Mouse (Mus musculus) c-Kit-positive CD71-positive TER-119-positive erythroid progenitor cells, embryonic 14.5 days (primary cell): ENCODE measurements around the gene Catsperg1.
"Not testable (repeated sequence)": the region's sequence is repeated elsewhere in the genome, so short reads cannot be mapped to it uniquely, and the experiment has no call there.

Source experiments
- DNase-seq: peaks from one replicate; pipeline ENCODE4 v3.0.0-alpha.2; 2013; ENCODE audit warnings: low spot score

Catsperg1 gene

DNA sequence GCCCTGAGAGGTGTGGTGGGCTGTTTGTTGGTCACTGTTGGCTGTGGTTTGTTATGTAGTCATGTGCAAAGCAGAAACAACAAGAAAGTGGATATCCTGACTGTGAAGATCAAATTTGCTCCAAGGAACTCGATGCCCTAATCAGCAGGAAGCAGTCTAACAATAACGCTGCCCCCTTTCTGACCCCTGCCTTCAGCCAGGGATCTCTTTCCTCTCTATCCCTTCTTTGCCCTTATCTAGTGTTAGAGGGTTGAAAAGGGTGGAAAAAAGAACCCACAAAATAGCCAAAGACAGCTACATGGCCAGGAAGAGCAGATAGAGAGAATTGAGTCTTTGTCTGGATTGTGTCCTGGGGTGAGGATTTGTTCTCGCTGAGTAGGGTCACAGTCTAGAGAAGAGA, 16.7 kb upstream of the Catsperg1 start:
- DNase-seq = no peak

- DNase-seq = no peak
Observed at GRCm38 (mm10) chr7:29228202-29228601, 14.4 kb upstream of the Catsperg1 start.

- no peak for DNase-seq
Observed at GRCm38 (mm10) chr7:29225520-29225919, 11.7 kb upstream of the Catsperg1 start.

DNA sequence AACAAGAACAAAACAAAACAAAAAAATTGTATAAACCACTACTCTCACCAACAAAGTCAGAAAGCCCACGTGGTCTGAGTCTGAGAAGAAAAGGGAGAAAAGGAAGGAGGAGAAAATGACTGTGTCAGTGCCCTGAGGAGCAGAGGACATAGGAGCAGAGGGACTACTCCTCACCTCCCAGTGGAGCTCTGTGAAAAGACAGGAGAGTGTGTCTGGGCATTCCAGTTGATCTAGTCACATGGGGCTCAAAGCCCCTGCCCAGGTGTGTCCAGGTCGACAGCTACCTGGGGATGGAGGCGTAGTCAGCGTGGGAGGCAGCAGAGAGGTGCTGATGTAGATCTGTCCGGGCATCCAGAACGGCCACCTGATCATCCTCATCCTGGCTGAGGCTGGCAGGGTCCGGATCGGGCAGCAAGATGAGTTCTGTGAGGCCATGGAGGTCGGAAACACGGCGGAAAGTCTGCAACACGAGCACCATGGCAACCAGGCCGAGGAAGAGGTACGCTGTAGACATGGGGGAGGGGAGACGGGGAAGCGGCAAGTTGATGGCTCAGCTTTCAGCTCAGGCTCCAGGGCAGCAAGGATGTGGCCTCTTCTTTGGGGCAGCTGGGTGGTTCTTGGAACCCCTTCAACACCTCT, 11.0 kb upstream of the Catsperg1 start:
- DNase-seq = no peak

DNA sequence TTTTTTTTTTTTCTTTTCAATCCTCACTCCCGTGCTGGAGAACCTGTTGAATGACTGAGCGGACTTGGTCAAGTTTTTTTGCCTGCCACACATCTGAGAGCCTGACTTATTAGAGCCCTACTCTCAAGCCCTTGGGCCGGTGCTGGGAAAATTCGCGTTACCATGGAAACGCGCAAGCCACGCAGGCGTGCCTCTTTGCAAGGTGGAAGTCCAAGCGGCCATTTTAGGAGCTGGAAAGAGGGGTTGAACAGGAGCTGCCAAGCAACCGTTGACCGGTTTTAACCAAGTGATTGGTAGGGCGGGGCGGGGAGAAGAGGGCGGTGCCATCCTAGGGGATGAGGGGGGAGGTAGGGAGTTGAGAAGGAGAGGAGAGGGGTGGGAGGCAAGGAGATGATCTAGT, 1.0 kb upstream of the Catsperg1 start:
- no peak for DNase-seq

- no peak for DNase-seq
Observed at GRCm38 (mm10) chr7:29214236-29214635, 401 bp upstream of the Catsperg1 start.

DNA sequence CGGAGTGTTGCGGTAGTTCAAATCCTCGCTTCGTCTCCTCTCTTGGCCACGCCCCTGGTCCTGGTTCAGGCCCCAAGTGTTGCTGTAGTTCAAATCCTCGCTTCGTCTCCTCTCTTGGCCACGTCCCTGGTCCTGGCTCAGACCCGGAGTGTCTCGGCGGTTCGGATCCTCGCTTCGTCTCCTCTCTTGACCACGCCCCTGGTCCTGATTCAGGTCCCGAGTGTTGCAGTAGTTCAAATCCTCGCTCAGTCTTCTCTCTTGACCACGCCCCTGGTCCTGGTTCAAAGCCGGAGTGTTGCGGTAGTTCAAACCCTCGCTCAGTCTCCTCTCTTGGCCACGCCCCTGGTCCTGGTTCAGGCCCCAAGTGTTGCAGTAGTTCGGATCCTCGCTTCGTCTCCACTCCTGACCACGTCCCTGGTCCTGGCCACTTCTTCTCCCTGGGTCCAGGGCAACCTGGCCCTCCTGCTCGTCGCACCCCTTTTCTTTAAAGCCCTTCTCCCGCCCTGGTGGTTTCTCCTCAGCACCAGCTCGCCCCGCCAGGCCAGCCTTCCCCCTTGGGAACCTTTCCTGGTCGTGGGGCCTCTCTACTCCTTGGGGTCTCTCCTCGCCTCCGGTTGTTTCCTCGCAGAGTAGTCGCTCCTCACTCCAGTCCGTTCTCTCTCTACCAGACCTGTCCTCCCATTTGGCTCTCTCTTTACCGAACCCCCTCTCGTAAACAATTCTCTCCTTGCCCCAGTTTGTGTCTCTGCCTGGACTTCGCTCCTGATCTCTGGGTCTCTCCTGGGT, 867 bp downstream of the Catsperg1 start:
- DNase-seq = not testable (repeated sequence)

DNA sequence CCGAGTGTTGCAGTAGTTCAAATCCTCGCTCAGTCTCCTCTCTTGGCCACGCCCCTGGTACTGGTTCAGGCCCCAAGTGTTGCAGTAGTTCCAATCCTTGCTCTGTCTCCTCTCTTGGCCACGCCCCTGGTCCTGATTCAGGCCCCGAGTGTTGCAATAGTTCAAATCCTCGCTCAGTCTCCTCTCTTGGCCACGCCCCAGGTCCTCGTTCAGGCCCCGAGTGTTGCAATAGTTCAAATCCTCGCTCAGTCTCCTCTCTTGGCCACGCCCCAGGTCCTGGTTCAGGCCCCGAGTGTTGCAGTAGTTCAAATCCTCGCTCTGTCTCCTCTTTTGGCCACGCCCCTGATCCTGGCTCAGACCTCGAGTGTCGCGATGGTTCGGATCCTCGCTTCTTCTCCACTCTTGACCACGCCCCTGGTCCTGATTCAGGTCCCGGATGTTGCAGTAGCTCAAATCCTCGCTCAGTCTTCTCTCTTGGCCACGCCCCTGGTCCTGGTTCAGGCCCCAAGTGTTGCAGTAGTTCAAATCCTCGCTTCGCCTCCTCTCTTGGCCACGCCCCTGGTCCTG, 1.6 kb downstream of the Catsperg1 start:
- DNase-seq = peak; percentile 27

GRCm38 (mm10) chr7:29211415-29212198, 2.2 kb downstream of the Catsperg1 start:
- DNase-seq = peak; percentile 81

GRCm38 (mm10) chr7:29211013-29211412, 2.8 kb downstream of the Catsperg1 start:
- peak; percentile 40 for DNase-seq

GRCm38 (mm10) chr7:29202577-29202976, 11.3 kb downstream of the Catsperg1 start:
- DNase-seq = no peak

- not testable (repeated sequence) for DNase-seq
Observed at GRCm38 (mm10) chr7:29194230-29194629, 19.6 kb downstream of the Catsperg1 start.

GRCm38 (mm10) chr7:29181323-29181722, 32.5 kb downstream of the Catsperg1 start:
- not testable (repeated sequence) for DNase-seq

- no peak for DNase-seq
Observed at GRCm38 (mm10) chr7:29180854-29181236, 33.0 kb downstream of the Catsperg1 start.

- peak; percentile 95 for DNase-seq
Observed at GRCm38 (mm10) chr7:29180077-29180853, 33.6 kb downstream of the Catsperg1 start, which contains the start of gene Psmd8. Psmd8 (minus strand) TSS chr7:29180701.

GRCm38 (mm10) chr7:29179323-29179722, 34.5 kb downstream of the Catsperg1 start:
- DNase-seq = peak; percentile 34

DNA sequence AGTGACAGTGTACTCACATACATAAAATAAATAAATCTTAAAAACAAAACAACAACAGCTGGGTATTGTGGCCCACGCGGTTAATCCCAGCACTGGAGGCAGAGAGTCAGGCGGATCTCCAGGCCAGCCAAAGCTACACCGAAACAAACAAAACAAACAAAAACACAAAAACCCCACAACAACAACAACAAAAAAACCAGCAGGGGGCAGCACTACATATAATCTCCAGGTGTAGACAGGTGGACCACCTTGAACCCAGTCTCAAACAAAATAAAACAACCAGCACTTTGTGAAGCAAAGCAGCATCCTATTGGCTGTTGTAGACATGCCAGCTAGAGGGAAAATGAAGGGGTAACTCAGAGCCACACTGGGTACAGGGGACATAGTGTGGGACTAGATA, 35.7 kb downstream of the Catsperg1 start:
- peak; percentile 26 for DNase-seq

DNA sequence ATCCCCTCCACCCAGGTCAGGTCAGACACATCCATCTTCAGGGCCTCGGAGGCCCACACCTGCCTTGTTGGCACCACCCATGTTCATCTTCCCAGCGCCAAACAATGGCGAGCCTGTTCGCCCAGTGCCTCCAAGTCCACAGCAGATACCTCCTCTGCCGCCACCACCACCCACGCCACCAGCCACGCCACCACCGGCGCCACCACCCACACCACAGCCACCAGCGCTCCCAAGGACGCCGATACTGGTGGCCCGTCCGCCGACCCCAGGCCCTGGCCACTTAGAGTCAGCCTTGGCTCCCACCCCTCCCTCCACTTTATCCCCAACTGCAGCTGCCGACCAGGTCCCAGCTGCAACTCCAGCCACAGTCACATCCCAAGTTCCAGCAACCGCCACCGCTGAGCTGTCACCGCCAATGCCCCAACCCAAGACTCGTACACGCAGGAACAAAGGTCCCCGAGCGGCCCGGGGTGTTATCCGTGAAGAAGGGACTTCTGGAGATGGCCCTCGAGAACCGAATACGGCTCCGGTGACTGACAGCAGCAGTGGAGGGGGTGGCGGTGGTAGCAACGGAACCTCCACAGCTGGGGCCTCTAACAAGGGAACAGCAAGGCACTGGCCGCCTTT, 41.3 kb downstream of the Catsperg1 start:
- no peak for DNase-seq

DNA sequence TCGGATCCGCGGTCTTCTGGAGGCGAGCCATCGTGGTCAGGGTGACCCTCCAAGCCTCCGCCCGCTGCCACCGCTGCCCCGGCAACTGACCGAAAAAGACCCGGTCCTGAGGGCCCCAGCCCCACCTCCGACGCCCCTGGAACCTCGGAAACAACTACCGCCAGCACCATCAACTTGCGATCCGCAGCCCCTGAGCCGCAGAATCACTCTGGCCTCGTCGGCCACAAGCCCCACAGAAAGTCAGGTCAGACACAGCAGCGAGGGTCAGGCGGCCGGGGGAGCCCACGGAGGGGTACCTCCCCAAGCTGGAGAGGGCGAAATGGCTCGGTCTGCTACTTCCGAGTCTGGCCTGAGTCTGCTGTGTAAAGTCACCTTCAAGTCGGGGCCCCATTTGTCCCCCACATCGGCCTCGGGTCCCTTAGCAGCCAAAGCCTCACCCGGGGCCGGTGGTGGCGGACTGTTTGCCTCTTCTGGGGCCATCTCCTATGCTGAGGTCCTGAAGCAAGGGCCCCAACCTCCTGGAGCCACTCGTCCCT, 42.2 kb downstream of the Catsperg1 start:
- no peak for DNase-seq

- DNase-seq = peak; percentile 26
Observed at GRCm38 (mm10) chr7:29170755-29171561, 42.9 kb downstream of the Catsperg1 start.
